Comparison of ENCODE assay signal across 8 mouse cellular contexts in genomic region chr2:165889266-165889665, GRCm38 (mm10). TPM values are rescaled to one million over a fixed set of nuclear protein-coding genes. Genes with fewer than 3 reads are reported as not detected.
DNase-seq lines count a peak whose midpoint lies in the region; ATAC-seq lines count a peak whose summit lies in the region.

No protein-coding gene starts in this region.

- H3K27ac ChIP-seq in kidney, embryonic 15.5 days = peak overlapping the region; percentile 100
- peak overlapping the region; percentile 52; the same call in 1 of the 2 replicates for H3K27ac ChIP-seq in embryonic facial prominence, embryonic 11.5 days (replicated peaks; ENCODE audit: low read depth, low read length)
- H3K27ac ChIP-seq in hindbrain, embryonic 16.5 days (ENCODE audit: low read depth, low read length) = peak overlapping the region; percentile 100; the same call in 1 of the 2 replicates
- peak overlapping the region; percentile 100 for H3K27ac ChIP-seq in midbrain, embryonic 16.5 days (ENCODE audit: low read length)

- ATAC-seq in kidney, embryonic 15.5 days (replicated peaks; ENCODE audit: low FRiP score) = no peak
- ATAC-seq in embryonic facial prominence, embryonic 11.5 days (replicated peaks; ENCODE audit: insufficient number of reproducible peaks, low FRiP score, low TSS enrichment, low read depth) = no peak
- ATAC-seq in hindbrain, embryonic 16.5 days = no peak
- no peak for ATAC-seq in midbrain, embryonic 16.5 days
- ATAC-seq in cerebellum, adult (ENCODE audit: insufficient number of reproducible peaks, low FRiP score, low TSS enrichment) = no peak

- H3K4me1 ChIP-seq in kidney, embryonic 15.5 days = peaks cover 64% of the 10 kb centered on the region
- H3K4me1 ChIP-seq in embryonic facial prominence, embryonic 11.5 days (ENCODE audit: control insufficient read depth, insufficient read depth, low read length) = peaks cover 30% of the 10 kb centered on the region
- peaks cover 48% of the 10 kb centered on the region for H3K4me1 ChIP-seq in hindbrain, embryonic 16.5 days (ENCODE audit: control insufficient read depth, insufficient read depth, low read depth, low read length)
- peaks cover 48% of the 10 kb centered on the region for H3K4me1 ChIP-seq in midbrain, embryonic 16.5 days (ENCODE audit: control insufficient read depth, insufficient read depth, low read length)

- 64% methylated on average over 7 of the region's 7 CpGs for WGBS in kidney, embryonic 15.5 days
- WGBS in embryonic facial prominence, embryonic 11.5 days = 76% methylated on average over 7 of the region's 7 CpGs
- 66% methylated on average over 7 of the region's 7 CpGs for whole genome bisulfite sequencing in hindbrain, embryonic 16.5 days
- 66% methylated on average over 7 of the region's 7 CpGs for WGBS in midbrain, embryonic 16.5 days

- no peak overlapping the region for H3K4me3 ChIP-seq in kidney, embryonic 15.5 days (replicated peaks)
- H3K4me3 ChIP-seq in embryonic facial prominence, embryonic 11.5 days (ENCODE audit: low read depth, low read length) = no peak overlapping the region
- H3K4me3 ChIP-seq in hindbrain, embryonic 16.5 days (ENCODE audit: low read length) = no peak overlapping the region
- H3K4me3 ChIP-seq in midbrain, embryonic 16.5 days (ENCODE audit: low read depth, low read length) = no peak overlapping the region

- DNase-seq in kidney, adult 11 months = no peak
- DNase-seq in embryonic facial prominence, embryonic 11.5 days (ENCODE audit: low spot score) = no peak
- DNase-seq in layer of hippocampus, adult 9-11 months = no peak
- DNase-seq in layer of hippocampus, postnatal 10 days (ENCODE audit: low spot score in 2 of 2) = no peak

- no peaks in the 10 kb centered on the region for H3K9me3 ChIP-seq in kidney, embryonic 15.5 days (replicated peaks)
- no peaks in the 10 kb centered on the region for H3K9me3 ChIP-seq in embryonic facial prominence, embryonic 11.5 days (replicated peaks; ENCODE audit: control insufficient read depth, low read length)
- H3K9me3 ChIP-seq in hindbrain, embryonic 16.5 days (ENCODE audit: control insufficient read depth, low read length) = no peaks in the 10 kb centered on the region
- no peaks in the 10 kb centered on the region for H3K9me3 ChIP-seq in midbrain, embryonic 16.5 days (replicated peaks; ENCODE audit: control insufficient read depth, low read length, poor library complexity, severe bottlenecking)

- H3K9ac ChIP-seq in kidney, embryonic 15.5 days = no peak overlapping the region
- peak overlapping the region; percentile 45; the same call in 1 of the 2 replicates for H3K9ac ChIP-seq in embryonic facial prominence, embryonic 11.5 days (replicated peaks; ENCODE audit: low read length)
- H3K9ac ChIP-seq in hindbrain, embryonic 16.5 days (ENCODE audit: low read depth, low read length) = no peak overlapping the region
- H3K9ac ChIP-seq in midbrain, embryonic 16.5 days (ENCODE audit: low read depth, low read length) = no peak overlapping the region

- H3K4me2 ChIP-seq in kidney, embryonic 15.5 days = no peak overlapping the region
- H3K4me2 ChIP-seq in embryonic facial prominence, embryonic 11.5 days (ENCODE audit: low read depth, low read length) = no peak overlapping the region
- H3K4me2 ChIP-seq in hindbrain, embryonic 16.5 days (ENCODE audit: low read length) = no peak overlapping the region
- H3K4me2 ChIP-seq in midbrain, embryonic 16.5 days (ENCODE audit: low read length) = no peak overlapping the region

- no peaks in the 10 kb centered on the region for H3K36me3 ChIP-seq in kidney, embryonic 15.5 days
- H3K36me3 ChIP-seq in embryonic facial prominence, embryonic 11.5 days (replicated peaks; ENCODE audit: control insufficient read depth, insufficient read depth, low read depth, low read length) = no peaks in the 10 kb centered on the region
- no peaks in the 10 kb centered on the region for H3K36me3 ChIP-seq in hindbrain, embryonic 16.5 days (ENCODE audit: control insufficient read depth, insufficient read depth, low read length)
- H3K36me3 ChIP-seq in midbrain, embryonic 16.5 days (ENCODE audit: control insufficient read depth, insufficient read depth, low read length) = no peaks in the 10 kb centered on the region

- H3K27me3 ChIP-seq in kidney, embryonic 15.5 days = no peaks in the 10 kb centered on the region
- no peaks in the 10 kb centered on the region for H3K27me3 ChIP-seq in embryonic facial prominence, embryonic 11.5 days (ENCODE audit: control insufficient read depth, insufficient read depth, low read length)
- no peaks in the 10 kb centered on the region for H3K27me3 ChIP-seq in hindbrain, embryonic 16.5 days (replicated peaks; ENCODE audit: control insufficient read depth, insufficient read depth, low read length)
- H3K27me3 ChIP-seq in midbrain, embryonic 16.5 days (ENCODE audit: control insufficient read depth, insufficient read depth, low read depth, low read length) = no peaks in the 10 kb centered on the region

RNA-seq across cellular contexts. Expression of gene Zmynd8, which starts 9.6 kb away (rescaled TPM):
- polyA plus RNA-seq in kidney, embryonic 15.5 days (2015; fragmentation: Nextera tagmentation; extraction: Ambion mirVana) = 67.1 and 68.3 TPM in 2 replicates
- polyA plus RNA-seq in embryonic facial prominence, embryonic 11.5 days (2014; fragmentation: Nextera tagmentation; extraction: Ambion mirVana) = 36.1 and 36.8 TPM in 2 replicates
- 64.3 and 66.4 TPM in 2 replicates for polyA plus RNA-seq in hindbrain, embryonic 16.5 days (2015; fragmentation: Nextera tagmentation; extraction: Ambion mirVana)
- polyA plus RNA-seq in midbrain, embryonic 16.5 days (2015; fragmentation: Nextera tagmentation; extraction: Ambion mirVana) = 78.7 and 87.3 TPM in 2 replicates
- total RNA-seq in layer of hippocampus, postnatal 10 days (2021) = 100 to 1,000 TPM; 112 to 116 TPM
